Mouse (Mus musculus): ENCODE measurements around the gene Mmd2.

DNA sequence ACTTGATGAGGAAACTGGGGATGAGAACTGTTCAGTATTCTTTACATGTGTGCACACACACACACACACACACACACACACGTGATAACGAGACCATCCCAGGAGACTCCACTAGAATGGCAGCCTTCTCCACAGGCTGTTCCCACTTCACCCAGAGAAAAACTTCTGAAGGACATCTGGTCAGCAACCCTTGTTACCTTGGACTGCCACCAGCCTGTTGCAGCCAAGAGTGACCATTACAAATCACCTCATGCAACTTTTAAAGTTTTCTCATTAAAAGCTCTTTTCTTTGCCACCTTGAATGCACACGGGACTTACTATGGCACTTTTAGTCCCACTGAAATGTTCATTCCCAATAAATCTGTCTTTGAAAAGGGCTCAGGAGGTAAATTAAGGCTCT, 71.3 kb downstream of the Mmd2 start:
- no peak for TF ChIP-seq POLR2A (IDR thresholded peaks at IDR 0.05; ENCODE audit: extremely low read depth, insufficient read depth, low read length)
- TF ChIP-seq CTCF (IDR thresholded peaks at IDR 0.05; ENCODE audit: extremely low read depth, insufficient read depth, low read length): no peak

Data from cortical plate, adult 2 months (tissue).